Mouse (Mus musculus) hindbrain, embryonic 16.5 days (tissue): ENCODE data around the gene Tbc1d21. TPM values are rescaled to one million over a fixed set of nuclear protein-coding genes. Genes with fewer than 3 reads are reported as not detected.
A peak's percentile ranks its signal among the peaks of the same experiment; 100 is the strongest.

ENCODE experiments used
- ATAC-seq: fragments of 200-750 bp; cut with Nextera tagmentation; 2 replicates; pipeline ENCODE4 v1.8.0; 2017; ENCODE audit warnings: moderate TSS enrichment, moderate library complexity
- H3K27ac ChIP-seq: fragments of 300-500 bp; sonication (generic); 2 replicates; pipeline ENCODE4 v1.5.1; 2014; ENCODE audit warnings: low read depth, mild to moderate bottlenecking, control low read depth, low read length, moderate library complexity
- H3K27me3 ChIP-seq: fragments of 300-500 bp; sonication (generic); replicated peaks from 2 replicates; pipeline ENCODE4 v1.6.1; 2014; ENCODE audit warnings: low read length; ENCODE audit not compliant: control insufficient read depth, insufficient read depth
- H3K36me3 ChIP-seq: fragments of 300-500 bp; sonication (generic); 2 replicates; pipeline ENCODE4 v1.6.1; 2014; ENCODE audit warnings: mild to moderate bottlenecking, low read length, moderate library complexity, mixed read lengths; ENCODE audit not compliant: control insufficient read depth, insufficient read depth
- H3K4me1 ChIP-seq: fragments of 300-500 bp; sonication (generic); 2 replicates; pipeline ENCODE4 v1.6.1; 2014; ENCODE audit warnings: low read depth, low read length; ENCODE audit not compliant: control insufficient read depth, insufficient read depth
- H3K4me2 ChIP-seq: fragments of 300-500 bp; sonication (generic); 2 replicates; pipeline ENCODE4 v1.6.1; 2014; ENCODE audit warnings: mild to moderate bottlenecking, low read length, control low read depth, moderate library complexity
- H3K4me3 ChIP-seq: fragments of 300-500 bp; sonication (generic); 2 replicates; pipeline ENCODE4 v1.5.1; 2014; ENCODE audit warnings: mild to moderate bottlenecking, low read length, control low read depth, moderate library complexity
- H3K9ac ChIP-seq: fragments of 300-500 bp; sonication (generic); 2 replicates; pipeline ENCODE4 v1.6.1; 2014; ENCODE audit warnings: low read depth, mild to moderate bottlenecking, control low read depth, low read length, moderate library complexity
- H3K9me3 ChIP-seq: fragments of 300-500 bp; sonication (generic); 2 replicates; pipeline ENCODE4 v1.6.1; 2014; ENCODE audit warnings: mild to moderate bottlenecking, low read length, moderate library complexity; ENCODE audit not compliant: control insufficient read depth
- WGBS: fragments of 180-500 bp; shearing (Covaris S2); extraction: QIAGEN DNeasy Blood & Tissue Kit; methylation state at CpG from one replicate; pipeline ENCODE4 v1.1.7; 2014; 5-methylcytosine and 5-hydroxymethylcytosine counted together
- polyA plus RNA-seq: library from polyadenylated mRNA; unstranded; fragments of >200 nt; fragmentation: Nextera tagmentation; extraction: Ambion mirVana; gene quantifications from 2 replicates; pipeline ENCODE4 v1.2.1, GENCODE M21; 2015

Gene Tbc1d21
- not detected in 2 replicates for polyA plus RNA-seq

GRCm38 (mm10) chr9:58370355-58370754, at the start of gene Tbc1d21:
Gene Tbc1d21, minus strand, starts transcription at chr9:58370455.
- no peaks in the 10 kb centered on the region for H3K36me3 ChIP-seq
- H3K9ac ChIP-seq = no peak within 1 kb of the TSS
- peaks cover 9% of the 10 kb centered on the region; the same call in 1 of the 2 replicates for H3K4me1 ChIP-seq
- no peak within 1 kb of the TSS for H3K4me2 ChIP-seq
- no peaks in the 10 kb centered on the region for H3K27me3 ChIP-seq
- no peaks in the 10 kb centered on the region for H3K9me3 ChIP-seq
- H3K4me3 ChIP-seq = no peak within 1 kb of the TSS
- WGBS = 100% methylated on average over 1 of the region's 1 CpGs
- ATAC-seq = no peak
- no peak within 1 kb of the TSS for H3K27ac ChIP-seq

- Histone ChIP-seq H3K9ac (no peak overlapping the region), H3K27me3 (no peaks in the 10 kb centered on the region), H3K9me3 (no peaks in the 10 kb centered on the region), H3K4me1 (no peaks in the 10 kb centered on the region), H3K27ac (no peak overlapping the region), H3K4me2 (no peak overlapping the region), H3K4me3 (no peak overlapping the region), H3K36me3 (no peaks in the 10 kb centered on the region)
- 70% methylated on average over 9 of the region's 9 CpGs for WGBS
- no peak for ATAC-seq
These were observed 41.3 kb upstream of the Tbc1d21 start for GRCm38 (mm10) chr9:58411556-58411955.

GRCm38 (mm10) chr9:58410057-58410735, 39.9 kb upstream of the Tbc1d21 start:
- no peaks in the 10 kb centered on the region for H3K4me1 ChIP-seq
- no peak overlapping the region for H3K4me3 ChIP-seq
- peak; percentile 89 for ATAC-seq
- H3K9ac ChIP-seq = no peak overlapping the region
- WGBS = 50% methylated on average over 4 of the region's 4 CpGs
- H3K4me2 ChIP-seq = no peak overlapping the region
- H3K27me3 ChIP-seq = no peaks in the 10 kb centered on the region
- H3K36me3 ChIP-seq = no peaks in the 10 kb centered on the region
- no peaks in the 10 kb centered on the region for H3K9me3 ChIP-seq
- no peak overlapping the region for H3K27ac ChIP-seq

GRCm38 (mm10) chr9:58409247-58409646, 39.0 kb upstream of the Tbc1d21 start:
- Histone ChIP-seq H3K9me3 (no peaks in the 10 kb centered on the region), H3K27ac (no peak overlapping the region), H3K4me2 (no peak overlapping the region), H3K27me3 (no peaks in the 10 kb centered on the region), H3K9ac (no peak overlapping the region), H3K36me3 (no peaks in the 10 kb centered on the region), H3K4me3 (no peak overlapping the region), H3K4me1 (no peaks in the 10 kb centered on the region)
- peak; percentile 60; the same call in 1 of the 2 replicates for ATAC-seq
- 48% methylated on average over 2 of the region's 2 CpGs for WGBS

GRCm38 (mm10) chr9:58404412-58404811, 34.2 kb upstream of the Tbc1d21 start:
- Histone ChIP-seq H3K9ac (no peak overlapping the region), H3K4me2 (no peak overlapping the region), H3K4me1 (no peaks in the 10 kb centered on the region), H3K9me3 (no peaks in the 10 kb centered on the region), H3K27me3 (no peaks in the 10 kb centered on the region), H3K36me3 (no peaks in the 10 kb centered on the region), H3K4me3 (no peak overlapping the region), H3K27ac (no peak overlapping the region)
- no peak for ATAC-seq
- 59% methylated on average over 4 of the region's 4 CpGs for WGBS

DNA sequence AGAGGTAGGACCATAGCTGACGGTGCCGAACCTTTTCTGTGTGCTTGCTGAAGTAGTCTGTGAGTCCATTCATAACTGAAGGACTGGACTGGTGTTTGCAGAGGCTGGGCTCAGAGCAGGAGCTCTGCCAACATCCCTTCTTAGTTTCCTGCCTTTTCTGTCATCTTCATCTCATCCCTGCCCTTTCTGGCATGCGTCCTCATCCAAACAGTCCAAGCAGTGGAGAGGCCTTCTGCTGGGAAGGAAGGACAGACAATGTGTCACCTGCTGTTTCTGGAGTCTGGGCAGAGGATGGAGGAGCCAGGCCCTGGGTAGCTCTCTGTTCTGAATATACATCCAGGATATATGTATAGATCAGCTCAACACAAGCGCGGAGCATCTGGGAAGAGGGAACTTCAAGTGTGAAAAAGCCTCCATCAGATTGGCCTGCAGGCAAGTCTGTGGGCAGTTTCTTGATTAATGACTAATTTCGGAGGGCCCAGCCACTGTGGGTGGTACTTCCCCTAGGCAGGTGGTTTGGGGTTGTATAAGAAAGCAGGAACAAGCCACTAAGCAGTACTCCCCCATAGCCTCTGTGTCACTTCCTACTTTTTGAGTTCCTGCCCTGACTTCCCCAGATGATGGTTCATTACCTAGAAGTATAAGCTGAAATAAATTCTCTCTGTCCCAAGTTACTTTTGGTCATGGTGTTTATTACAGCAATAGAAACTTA, 31.3 kb upstream of the Tbc1d21 start:
- Histone ChIP-seq H3K4me1 (no peaks in the 10 kb centered on the region), H3K36me3 (no peaks in the 10 kb centered on the region), H3K27ac (no peak overlapping the region), H3K9me3 (no peaks in the 10 kb centered on the region), H3K27me3 (no peaks in the 10 kb centered on the region), H3K4me3 (no peak overlapping the region), H3K9ac (no peak overlapping the region), H3K4me2 (no peak overlapping the region)
- ATAC-seq = no peak
- WGBS = 82% methylated on average over 6 of the region's 6 CpGs

DNA sequence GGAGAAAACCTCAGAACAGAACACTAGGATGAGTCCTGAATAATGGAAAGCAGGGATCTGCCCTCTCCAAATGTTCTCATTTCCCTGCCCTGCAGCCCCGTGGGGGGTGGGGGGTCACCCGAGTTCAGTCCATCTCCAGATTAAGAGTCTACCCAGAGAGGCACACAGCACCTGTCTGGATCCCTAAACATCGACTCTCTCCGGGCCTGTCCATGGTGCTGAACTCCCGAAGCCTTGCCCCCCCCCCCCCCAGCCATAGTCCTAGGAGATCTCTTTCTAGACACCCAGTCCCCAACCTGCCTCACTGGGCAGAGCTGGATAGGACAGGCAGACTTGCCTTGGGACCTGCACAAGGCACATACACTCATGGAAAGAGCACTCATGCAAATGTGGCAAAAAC, 29.4 kb upstream of the Tbc1d21 start:
- H3K4me1 ChIP-seq = no peaks in the 10 kb centered on the region
- no peak overlapping the region for H3K4me3 ChIP-seq
- no peak overlapping the region for H3K4me2 ChIP-seq
- H3K36me3 ChIP-seq = no peaks in the 10 kb centered on the region
- no peaks in the 10 kb centered on the region for H3K27me3 ChIP-seq
- 37% methylated on average over 4 of the region's 5 CpGs for WGBS
- no peak for ATAC-seq
- no peak overlapping the region for H3K9ac ChIP-seq
- no peaks in the 10 kb centered on the region for H3K9me3 ChIP-seq
- H3K27ac ChIP-seq = no peak overlapping the region

GRCm38 (mm10) chr9:58394605-58395004, 24.4 kb upstream of the Tbc1d21 start:
- H3K9ac ChIP-seq = no peak overlapping the region
- no peak overlapping the region for H3K4me2 ChIP-seq
- H3K9me3 ChIP-seq = no peaks in the 10 kb centered on the region
- WGBS = 87% methylated on average over 8 of the region's 8 CpGs
- H3K4me1 ChIP-seq = no peaks in the 10 kb centered on the region
- H3K27ac ChIP-seq = no peak overlapping the region
- no peaks in the 10 kb centered on the region for H3K36me3 ChIP-seq
- no peak overlapping the region for H3K4me3 ChIP-seq
- no peaks in the 10 kb centered on the region; the same call in 1 of the 2 replicates for H3K27me3 ChIP-seq
- no peak for ATAC-seq

- no peak for ATAC-seq
- Histone ChIP-seq H3K4me2 (no peak overlapping the region), H3K36me3 (no peaks in the 10 kb centered on the region), H3K27ac (no peak overlapping the region), H3K4me3 (no peak overlapping the region), H3K9ac (no peak overlapping the region), H3K27me3 (no peaks in the 10 kb centered on the region; the same call in 1 of the 2 replicates), H3K9me3 (no peaks in the 10 kb centered on the region), H3K4me1 (no peaks in the 10 kb centered on the region)
- WGBS = 64% methylated on average over 1 of the region's 1 CpGs
These were observed 23.6 kb upstream of the Tbc1d21 start for GRCm38 (mm10) chr9:58393875-58394274.
